Mouse (Mus musculus): ENCODE results near the gene Gm12248.

Gene Gm12248

DNA sequence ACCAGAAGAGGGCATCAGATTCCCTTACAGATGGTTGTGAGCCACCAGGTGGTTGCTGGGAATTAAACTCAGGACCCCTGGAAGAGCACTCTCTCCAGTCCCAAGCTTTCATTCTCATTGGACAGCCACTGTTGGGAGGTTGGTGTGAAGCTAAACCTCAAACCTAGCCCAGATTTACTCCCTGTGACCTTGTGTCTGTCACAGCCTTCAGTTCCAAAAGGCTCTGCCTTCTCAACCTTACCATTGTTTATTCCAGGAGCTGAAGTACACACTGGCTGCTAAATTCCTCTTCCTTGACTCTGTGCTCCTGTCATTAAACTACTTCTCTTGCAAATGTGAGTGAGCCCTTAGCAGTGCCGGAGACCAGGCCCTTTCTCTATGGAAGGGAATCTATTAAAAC lies 64.0 kb downstream of the Gm12248 start:
- DNase-seq, result no peak

DNA sequence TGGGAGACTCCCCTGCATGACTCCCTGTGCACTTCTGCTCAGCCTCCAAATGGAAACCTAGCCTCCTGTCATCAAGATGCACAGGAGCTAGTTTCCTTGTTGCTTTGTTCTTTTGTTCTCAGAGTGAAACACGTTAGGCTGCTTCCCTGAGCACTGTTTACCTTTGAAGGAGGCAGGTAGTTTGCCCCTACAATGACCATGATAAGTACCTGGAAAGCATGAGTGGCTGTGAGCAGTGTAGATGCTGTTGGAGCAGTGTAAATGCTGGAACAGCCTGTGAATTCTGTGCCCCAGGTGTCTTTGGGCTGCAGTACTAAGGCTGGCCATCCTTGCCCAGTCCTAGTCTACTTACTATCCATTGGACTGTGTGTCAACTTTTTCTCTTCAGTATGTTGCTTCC lies 66.1 kb downstream of the Gm12248 start:
- no peak for DNase-seq

DNA sequence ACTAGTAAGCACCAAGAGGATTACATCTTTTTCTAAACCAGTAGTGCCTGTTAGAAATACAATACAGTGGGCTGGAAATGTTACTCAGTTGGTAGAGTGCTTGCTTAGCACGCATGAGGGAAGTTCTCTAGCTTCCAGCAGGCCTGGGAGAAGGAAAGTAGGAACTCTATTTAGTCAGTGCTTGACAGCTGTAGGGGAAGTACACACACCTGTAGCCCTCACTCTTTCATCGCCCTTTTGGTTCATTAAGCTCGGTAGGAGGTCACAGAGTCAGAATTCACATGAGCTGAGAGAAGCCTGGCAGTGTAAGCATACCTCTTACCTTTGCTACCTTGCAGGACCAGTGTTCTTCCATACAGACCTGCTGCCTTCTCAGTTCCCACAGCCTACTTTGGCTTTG lies 66.6 kb downstream of the Gm12248 start:
- DNase-seq, result no peak

DNA sequence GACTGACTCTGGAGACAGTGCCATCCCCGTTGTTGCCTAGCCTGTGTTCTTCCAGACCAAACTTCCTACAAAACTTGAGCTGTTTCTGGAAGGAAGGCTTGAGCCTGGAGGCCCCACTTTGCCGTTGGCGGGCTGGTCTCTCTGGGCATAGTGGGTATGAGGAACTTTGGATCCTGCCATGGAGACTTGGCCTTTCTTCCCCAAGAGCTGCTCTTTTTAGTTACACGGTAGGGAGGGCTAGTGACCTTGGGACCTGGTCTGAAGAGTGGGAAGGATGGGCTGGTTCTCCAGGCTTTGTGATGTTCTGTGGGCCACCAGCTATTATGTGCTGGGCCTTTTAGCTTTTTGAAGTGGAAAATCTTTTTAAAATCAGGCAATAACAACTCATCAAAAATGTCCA lies 67.1 kb downstream of the Gm12248 start:
- peak; percentile 62 for DNase-seq

DNA sequence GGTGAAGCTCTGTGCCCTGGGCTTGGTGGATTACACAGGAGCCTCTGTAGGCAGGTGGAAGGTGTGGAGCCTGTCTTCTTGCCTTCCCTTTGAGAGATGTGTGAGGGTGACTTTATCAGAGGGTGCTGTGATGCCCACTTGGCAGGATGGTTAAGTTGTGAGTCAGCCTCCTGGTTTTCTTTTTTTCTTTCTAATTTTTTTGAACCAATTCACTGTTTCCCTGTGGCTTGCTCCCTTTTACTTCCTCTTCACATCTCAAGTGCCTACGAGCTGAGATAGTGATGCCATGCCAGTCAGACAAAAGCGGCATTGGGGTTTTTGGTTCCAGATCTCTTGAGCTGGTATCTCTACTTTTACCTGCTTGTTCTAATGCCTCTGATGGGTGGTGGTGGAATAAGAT lies 68.3 kb downstream of the Gm12248 start:
- DNase-seq, result no peak

DNA sequence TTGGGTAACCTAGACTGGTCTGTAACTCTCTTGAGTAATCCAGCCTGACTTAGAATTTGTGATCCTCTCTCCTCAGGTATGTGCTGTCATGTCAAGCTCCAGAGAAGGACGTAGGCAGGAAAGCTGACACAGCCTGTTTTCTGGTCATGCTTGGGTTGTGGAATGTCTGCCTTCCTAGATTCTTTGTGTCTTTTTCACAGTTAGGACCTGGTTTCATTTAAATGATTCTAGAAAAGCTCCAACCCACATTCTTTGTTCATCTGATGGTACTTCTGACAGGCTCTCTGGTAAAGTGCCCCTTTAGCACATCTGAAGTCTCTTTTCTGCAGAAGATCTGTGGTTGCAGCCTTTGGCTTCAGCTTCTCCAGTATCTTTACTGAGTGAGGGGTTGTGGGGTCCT lies 68.7 kb downstream of the Gm12248 start:
- DNase-seq, result peak; percentile 32

DNA sequence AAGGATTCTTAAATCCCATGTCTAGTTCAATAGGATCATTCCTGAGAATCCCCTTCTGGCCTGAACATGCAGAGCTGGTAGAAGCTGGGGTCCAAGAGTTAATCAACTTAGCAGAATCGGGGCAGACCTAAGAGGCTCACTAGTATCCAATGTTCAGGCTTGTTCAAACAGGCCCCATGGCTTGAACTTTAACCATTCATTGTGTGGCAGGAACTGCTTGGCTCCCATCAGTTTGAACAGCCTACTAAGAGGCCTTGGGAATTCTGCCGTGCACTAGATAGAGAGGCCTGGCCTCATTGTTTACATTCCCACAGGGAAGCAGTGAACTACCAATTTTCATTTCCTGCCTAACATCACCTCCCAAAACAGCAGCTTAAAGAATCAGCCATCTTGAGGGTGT lies 71.3 kb downstream of the Gm12248 start:
- DNase-seq, result no peak

DNA sequence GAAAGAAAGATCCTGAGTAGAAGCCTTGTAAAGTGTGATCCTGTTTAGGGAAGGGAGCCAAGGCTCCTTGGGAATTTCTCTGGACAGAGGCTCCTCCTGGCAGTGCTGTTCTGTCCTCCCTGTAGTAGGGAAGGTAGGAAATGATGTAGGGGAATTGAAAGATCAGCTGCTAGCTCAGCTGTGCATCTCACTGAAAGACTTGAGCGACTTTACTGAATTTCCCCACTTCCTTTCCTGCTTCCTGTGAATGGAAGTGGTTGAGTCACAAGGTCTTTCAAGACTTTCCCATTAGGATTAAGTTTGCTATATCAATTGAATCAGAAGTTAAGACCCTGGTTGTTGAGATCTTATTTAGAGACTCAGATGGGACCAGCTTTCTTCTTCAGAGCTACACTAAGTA lies 71.8 kb downstream of the Gm12248 start:
- DNase-seq, result no peak

DNA sequence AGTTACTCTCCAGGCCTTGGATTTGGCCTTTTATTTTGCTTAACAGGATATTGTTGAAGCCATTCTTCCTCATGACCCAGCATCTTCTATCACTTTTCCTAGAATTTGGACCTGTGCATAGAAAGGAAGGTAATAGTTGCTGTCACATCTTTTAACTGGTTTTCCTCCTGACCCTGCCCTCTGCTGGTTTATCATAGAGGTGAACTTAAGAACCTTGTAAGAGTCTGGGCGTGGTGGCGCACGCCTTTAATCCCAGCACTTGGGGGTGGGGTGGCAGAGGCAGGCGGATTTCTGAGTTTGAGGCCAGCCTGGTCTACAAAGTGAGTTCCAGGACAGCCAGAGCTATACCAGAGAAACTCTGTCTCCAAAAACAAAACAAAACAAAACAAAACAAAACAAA lies 74.2 kb downstream of the Gm12248 start:
- no peak for DNase-seq

DNA sequence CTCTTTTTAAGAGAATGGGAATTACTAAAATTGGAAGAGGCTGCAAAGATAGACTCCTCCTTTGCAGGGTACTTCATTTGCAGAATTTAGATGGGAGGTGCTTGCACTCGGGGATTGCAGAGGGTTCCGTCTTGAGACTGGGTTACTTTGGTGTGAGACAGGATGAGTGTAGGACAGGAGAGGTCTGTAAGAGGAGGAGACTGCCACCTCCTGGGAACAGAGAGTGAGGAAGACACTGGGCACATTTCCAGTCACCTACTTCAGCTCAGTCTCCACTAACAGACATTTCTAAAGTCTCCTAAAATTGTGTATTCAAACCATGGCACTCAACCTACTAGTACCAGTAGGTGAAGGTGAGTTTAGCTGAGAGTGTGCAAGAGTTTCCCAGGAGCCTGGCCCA lies 74.6 kb downstream of the Gm12248 start:
- DNase-seq, result peak; percentile 52

DNA sequence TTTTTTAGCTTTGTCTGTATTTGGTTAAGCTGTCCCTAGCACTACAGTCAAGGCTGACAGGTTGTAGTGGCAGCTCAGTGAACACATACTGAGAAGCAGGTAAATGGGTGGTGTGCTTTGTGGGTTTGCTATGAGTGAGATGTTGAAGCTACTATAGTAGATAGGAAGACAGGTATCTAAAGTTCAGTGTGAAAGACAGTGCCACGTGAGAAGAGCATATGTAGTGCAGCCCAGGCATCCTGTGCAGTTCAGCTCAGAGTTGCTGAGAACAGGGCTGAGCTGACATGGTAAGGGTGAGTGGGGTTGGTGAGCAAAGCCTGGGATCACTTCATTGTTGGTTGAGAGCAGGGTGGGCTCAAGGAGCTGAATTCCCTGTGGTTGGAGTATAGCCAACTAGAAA lies 75.5 kb downstream of the Gm12248 start:
- no peak for DNase-seq

DNA sequence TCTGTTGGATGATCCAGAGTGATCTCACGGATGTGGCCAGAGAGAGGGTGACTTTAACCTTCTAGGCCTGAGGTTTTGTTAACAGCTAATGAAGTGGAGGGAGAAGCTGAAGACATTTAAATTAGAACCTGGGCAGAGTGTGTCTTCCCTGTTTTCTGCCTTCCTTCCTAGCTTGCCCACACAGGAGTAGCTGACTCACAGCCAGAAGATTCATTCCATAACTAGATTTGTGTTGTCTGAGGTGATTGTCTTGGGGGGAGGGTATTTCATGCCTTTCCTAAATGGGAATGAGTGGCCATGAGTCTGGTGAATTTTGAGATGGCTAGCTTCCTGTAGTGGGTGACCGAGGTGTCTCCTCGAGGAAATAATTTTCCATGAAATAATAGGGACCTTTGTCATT lies 76.6 kb downstream of the Gm12248 start:
- no peak for DNase-seq

DNA sequence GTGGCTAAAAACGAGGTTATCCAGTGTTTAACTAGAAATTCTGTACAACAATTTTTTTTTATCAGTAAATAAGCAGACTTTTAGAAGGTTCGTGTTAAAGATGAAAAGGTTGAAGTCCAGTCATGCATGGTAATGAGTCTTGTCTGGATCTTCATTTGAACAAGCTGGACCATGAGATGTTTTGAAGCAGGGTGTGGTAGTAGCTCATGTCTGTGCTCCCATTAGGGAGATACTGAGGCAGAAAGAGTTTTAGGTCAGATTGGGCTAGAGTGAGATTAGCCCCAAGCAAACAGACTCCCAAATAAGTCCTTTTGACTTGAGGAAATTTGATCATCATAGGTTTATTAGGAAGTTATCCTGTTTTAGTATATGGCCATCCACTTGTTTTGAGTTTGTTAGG lies 77.6 kb downstream of the Gm12248 start:
- DNase-seq, result no peak

DNA sequence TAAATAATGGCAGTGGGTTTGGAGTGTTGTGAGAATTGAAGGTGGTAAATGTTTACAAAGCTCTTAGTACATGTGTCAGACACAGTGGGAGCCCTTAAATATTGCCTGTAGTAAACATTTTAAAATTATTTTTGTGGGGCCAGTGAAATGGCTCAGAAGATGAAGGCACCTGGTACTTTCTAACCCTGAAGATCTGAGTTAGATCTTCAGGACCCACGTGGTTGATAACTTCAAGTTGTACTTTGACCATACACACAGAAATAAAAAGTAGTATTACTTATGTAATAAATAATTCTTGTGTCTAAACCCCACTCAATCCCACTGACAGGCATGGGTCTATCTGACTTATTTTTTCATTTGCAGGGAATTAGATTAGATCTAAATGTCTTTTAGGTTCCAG lies 78.3 kb downstream of the Gm12248 start:
- DNase-seq, result no peak

Measured in kidney, adult 9 months (tissue).